Mouse (Mus musculus) brain, adult 2 months (tissue): Measurements from ENCODE around the gene Pcdh18.

Experiments used
- DNase-seq: peaks from one replicate; pipeline ENCODE4 v3.0.0; 2011; ENCODE audit warnings: low read depth, low spot score

Gene Pcdh18

DNA sequence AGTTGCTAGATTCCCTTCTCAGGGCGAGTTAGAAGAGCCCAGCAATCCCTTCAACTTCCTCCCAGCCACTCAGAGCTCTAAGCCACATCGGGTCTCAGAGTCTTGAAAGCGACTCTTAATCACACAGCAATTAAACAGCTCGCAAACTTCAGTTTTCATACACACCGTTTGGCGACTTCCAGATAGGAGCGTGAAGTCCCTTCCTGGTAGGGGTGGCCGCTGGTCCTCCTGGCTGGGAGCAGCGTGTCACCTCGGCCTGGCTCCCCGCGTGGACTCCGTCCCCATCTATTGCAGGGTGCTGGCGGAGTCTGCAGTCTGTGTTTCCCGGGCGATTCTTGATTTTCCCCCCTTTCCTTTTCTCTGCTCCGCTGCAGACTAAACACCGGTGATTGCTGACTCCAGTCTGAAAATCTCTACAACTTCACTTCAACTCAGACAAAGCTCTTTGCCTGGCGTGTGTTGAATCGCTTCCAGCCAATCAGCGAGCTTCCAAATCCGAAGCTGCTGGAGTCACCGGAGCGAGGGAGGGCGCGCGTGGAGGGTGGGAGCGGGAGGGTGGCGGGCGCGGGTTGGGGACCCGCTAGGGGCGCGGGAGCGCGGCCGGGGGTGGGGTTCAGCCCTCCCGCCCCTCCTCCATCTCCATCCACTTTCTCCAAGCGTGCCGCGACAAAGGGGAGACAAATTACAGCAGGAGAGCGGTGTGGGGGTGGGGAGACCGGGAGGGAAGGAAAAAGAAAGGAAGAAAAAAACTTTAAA is at the start of gene Pcdh18:
Gene Pcdh18, minus strand, starts transcription at position 456 of the 756 bp plus-strand sequence.
- peak; percentile 86 for DNase-seq

DNA sequence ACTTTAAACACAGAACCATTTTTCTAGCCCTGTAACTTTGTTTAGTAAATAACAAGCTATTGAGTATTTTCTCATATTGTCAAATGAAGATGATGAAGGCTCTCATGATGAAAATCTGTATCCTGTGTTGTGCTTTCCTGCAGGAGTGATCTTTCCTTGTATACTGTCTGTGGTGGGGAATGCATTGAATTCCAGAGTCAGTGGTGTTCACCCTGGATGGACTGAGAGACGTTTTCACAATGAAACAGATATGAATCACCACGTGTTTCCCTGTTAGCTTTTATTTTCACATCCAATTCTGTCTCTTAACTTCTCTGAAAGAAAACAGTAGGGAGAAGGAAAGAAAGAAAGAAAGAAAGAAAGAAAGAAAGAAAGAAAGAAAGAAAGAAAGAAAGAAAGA is 49.7 kb upstream of the Pcdh18 start:
- no peak for DNase-seq

DNA sequence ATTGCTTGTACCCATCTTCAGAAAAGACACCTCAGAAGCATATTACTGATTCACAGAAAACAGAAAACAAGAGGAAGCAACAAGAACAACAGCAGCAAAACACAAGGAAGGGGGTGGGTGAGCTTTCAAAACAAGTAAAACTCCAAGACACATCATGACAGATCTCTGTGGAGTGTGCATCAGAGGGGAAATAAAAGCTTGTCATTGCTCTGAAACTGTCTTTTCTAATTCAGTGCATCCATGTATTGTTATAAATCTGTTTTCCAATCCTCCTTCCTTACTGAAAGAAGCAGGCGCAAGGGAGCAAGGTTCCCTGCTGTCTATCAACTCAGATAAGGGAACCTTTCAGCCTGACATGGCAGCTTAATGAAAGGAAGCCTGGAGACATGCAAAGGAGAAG is 48.4 kb upstream of the Pcdh18 start:
- no peak for DNase-seq

DNA sequence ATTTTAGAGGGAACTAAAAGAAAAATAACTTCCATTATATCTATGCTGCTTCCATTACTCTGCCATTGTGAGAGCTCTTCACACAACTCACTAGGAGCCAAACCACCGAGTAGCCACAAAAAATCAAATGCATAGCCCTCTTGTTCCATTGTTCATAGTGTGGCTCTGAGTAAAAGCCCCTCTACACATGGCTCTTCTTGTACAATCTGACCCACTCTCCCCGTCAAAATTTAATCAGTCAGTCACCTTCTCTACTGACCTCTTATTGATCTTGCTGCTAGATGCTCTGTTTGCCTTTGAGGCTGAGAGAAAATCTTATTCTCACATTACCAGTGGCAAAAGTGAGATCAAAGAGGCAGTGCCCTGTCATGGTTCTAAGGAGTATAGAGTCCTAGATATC is 31.2 kb upstream of the Pcdh18 start:
- no peak for DNase-seq

DNA sequence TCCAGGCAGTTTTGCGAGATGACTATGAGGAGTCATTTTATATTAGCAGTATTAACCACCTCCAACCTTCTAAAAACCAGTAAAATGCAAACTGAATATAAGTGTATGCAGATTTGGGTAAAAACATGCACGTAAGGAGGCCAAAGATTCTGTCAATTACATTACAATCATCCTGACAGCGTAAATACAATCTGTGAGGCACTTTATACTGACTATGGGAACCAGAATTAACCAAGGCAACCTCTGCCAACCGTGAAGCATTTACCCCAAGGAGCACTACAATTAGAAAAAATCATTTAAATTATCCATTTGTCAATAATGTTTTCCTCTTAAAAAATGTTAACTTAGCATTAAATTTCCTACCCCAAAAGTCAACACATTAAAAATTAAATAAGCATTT is 30.6 kb upstream of the Pcdh18 start:
- DNase-seq, result no peak

DNA sequence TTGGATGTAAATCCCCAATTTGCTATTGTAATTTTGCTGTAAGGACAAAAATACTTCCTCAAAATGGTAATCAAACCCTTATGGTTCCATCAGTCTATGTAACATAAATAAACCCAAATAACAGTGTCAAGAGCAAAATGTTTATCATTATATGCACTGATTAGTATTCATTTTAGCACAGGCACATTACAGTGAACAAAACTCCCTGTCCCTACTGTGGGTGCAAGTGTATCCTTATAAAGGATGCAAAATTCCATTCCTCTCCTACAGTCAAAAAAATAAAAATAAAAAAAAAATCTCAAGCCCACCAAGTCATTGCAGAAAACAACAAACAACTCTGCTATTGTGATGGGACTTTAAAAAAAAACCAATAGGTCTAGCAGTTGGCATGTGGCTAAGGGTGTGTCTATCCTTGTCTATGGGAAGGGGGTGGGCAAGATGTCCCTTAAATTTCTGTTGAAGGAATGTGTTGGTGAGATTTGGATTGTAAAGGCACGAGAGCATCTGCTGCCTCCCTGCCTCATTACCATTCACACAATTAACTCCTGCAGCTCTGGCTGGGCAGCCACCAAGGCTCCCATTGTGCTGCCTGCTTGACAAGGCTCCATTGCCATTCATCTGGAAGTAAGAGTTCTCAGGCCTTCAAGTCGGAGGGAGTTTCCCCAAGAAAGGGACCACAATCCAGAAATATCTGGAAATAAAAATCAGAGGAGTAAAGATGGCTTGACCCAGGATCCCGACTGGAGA is 12.0 kb upstream of the Pcdh18 start:
- no peak for DNase-seq

DNA sequence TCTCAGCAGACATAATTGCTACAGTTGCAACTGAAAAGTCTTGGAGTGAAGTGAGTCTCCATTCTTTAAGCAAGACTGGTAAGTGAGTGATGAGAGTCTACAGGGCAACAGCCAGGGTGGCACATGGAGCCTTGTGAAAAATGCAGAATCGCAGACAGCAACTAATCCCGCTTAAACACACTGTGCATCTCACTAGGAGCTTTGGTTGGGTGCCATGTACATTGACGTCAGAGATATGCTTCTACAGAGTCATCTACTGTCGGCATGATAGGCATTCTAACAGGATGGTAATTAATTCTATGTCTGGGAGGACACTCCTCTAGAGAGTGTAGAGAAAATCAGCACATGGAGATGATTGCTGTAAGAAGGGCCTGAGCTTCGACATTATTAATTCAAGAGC is 5.6 kb upstream of the Pcdh18 start:
- DNase-seq, result no peak

DNA sequence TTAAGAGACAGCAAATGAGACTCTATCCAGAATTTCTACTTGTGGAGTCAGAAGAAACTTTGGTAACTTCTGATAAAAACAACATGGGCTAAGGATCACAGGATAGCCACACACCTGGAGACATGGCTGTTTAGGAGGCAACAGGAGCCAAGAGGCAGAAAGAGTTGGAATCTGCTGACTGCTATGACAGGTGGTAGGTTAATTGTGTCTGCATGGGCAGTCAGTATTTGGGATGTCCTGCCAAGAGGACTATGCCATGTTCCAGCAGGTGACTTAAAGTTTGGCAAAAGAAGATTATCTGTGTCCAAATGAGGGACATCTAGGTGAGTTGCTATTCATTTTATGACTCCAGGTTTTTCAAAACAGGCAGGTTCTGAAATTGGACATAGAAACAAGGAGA is 4.8 kb upstream of the Pcdh18 start:
- DNase-seq, result peak; percentile 23

DNA sequence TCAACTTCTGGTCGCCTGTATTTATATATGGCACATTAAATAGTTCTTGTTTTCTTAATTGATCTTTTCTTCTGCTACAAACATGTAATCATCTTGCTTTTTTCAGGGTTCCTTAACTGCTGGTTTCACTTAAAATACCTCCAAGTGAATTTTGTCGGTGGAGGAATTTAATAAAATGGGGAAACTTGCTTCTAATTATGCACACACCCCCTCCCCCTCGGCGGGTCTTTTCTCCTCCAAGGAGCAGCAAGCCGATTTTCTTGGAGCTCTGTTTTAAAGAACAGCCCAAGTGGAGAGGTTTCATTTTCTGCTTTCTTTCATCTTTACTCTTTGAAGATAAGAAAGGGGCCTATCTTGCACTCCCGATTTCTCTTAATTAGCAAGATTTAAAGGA is 498 bp upstream of the Pcdh18 start:
- peak; percentile 8 for DNase-seq

DNA sequence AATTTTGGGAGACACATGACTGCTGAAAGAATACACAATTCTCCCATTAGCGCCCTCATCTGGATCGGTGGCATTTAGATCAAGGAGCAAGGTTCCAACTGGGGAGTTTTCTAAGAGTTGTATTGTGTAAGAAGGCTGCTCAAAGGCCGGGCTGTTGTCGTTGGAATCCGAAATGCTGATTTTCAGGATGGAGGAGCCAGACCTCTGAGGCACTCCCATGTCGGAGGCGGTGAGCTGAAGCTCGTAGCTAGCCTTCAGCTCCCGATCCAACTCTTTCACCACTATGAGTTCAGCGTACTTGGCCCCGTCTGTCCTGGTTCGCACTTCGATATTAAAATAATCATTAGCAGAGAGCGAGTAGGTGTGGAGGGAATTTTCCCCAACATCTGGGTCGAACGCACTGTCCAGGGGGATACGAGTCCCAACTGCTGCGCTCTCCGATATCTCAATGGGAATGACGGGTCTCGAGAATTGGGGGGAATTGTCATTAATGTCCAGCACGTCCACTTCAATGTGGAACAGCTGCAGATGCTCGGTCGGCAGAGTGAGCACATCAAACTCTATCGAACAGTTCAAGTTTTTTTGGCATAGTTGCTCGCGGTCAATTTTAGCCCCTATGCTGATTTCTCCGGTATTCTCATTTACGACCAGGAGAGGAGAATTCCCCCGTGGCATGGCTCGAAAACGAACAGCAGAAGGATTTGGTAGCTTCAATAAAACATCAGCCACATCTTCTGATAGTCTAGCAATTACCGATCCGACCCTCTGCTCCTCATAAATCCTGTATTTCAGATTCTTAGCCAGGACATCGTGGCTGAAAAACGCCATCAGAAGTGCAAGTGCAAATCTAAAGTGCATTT is 909 bp downstream of the Pcdh18 start:
- peak; percentile 52 for DNase-seq

DNA sequence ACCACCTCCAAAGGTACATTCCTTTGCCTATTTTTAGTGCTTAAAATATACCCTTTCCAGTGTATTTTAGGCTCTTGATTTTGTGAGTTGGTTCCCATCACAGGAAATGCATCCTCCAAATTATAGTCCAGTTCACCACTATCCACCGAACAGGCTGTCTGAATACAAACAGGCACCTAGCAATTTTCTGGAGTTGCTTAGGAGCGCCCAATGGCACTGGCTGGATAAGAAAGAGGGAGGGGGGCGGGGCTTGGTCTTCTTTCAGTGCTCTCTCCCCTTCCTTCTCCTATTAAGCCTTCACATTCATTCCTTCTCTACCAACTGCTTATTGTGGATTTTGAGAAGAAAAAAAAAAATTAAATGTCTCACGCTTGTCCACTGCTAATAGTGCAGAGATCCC is 4.4 kb downstream of the Pcdh18 start:
- DNase-seq, result peak; percentile 44

DNA sequence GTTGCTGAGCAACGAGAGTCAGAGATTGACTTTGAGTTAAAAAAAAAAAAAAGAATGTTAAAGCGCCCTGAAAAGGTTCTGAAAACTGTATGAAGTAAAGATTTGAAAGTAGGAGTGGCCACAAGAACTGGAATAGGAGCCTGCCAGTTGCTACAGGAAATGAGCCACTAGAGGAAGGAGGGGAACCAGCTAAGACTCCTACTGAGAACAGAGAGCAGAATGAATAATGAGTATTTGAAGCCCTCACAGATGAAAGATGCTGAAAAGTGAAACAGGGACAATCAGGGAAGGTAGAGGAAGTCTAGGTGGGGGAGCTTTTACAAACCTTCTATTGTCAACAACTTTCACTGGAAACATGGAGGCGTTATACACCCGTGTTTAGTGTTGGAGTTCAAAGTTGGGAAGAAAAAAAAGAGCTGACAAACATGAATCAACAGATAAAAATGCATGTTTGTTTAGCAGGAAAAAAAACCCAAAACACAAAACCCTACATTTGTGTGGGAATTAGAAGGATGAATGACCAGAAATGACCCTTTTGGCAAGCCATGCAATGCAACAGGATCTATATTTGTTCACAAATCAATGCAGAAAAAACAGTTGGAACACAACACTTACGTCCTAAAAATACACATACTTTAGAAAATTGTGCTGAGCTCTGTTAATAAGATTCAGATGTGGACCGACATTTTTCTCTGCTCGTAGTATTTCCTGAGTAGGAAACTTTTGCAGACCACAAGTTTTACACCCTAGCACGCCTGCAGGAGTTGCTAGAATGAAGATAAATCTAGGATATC is 7.4 kb downstream of the Pcdh18 start:
- peak; percentile 30 for DNase-seq

DNA sequence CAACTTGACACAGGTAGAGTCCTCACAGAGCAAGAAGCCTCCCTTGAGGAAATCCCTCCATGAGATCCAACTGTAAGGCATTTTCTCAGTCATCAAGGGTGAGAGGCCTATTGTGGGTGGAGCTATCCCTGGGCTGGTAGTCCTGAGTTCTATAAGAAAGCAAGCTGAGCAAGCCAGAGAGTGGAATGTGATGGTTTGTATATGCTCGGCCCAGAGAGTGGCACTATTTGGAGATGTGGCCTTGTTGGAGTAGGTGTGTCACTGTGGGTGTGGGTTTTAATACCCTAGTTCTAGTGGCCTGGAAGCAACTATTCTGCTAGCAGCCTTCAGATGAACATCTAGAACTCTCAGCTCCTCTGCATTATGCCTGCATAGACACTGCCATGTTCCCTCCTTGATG is 9.1 kb downstream of the Pcdh18 start:
- DNase-seq, result no peak

DNA sequence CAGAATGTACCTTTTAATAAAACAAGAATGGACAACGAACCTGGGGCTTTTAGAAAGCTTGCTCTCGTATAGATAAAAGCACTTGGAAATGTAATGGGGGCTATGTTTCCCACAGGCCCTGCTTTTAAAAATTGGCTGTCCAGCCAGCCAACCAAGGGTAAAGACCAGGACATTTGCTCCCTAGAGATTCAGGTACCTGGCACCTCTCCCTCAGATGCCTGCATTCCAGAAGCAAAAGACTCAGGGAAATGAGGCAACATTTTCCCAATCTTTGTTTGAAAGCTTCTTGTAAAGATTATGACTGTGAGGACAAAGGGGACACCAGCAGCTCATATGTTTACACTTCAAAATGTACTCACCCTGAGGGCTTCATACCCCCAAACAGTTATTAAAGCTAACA is 18.1 kb downstream of the Pcdh18 start:
- DNase-seq, result no peak

DNA sequence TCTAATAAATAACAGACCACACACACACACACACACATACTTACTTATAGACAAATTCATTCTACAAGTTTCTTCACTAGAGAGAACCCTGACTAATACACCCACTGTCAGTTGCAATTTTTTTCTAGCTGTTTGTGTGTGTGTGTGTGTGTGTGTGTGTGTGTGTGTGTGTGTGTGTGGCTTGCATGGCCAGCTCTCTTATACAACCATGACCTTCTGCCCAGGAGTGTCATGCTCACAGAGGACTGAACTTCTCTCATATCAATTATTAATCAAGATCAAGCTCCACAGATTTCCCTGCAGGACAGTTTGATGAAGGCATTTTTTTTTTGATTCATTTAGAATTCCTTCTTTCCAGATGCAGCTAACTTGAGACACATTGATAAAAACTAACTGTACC is 18.6 kb downstream of the Pcdh18 start:
- no peak for DNase-seq

DNA sequence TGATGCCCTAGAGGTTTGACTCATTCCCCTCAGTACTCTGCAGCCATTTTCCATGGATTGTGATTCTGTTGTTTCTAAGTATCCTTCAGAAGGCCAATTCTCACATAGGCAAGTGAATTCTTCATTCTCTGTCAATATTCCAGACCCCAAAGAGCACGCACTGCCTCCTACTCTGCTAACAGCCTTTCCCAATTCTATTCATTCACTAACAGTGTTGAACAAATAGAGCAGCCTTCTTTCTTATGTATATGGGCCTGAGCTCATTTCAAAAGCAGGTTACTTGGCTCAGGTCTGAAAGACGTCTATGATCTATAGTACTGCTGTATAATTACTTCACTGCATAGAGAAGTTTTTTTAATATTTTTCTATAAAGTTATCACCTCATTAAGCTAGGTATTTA is 50.6 kb downstream of the Pcdh18 start:
- DNase-seq, result no peak

DNA sequence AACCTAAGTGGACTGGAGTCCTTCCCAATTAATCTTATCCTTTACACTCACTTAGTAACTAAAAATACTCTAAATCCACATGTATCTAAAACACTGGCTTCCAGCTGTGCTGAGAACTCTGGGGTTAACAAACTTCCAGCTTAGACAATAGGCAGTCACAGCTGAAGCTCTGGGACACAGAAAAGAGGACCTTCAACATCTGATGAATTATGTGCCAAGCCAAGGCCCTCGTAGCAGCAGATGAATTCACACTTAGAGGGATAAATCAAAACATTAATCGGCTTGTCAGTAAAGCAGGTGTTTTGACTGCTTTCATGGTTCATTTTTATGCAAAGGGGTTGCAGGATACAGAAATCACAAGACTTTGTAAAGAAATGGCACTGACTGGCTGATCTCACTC is 57.2 kb downstream of the Pcdh18 start:
- DNase-seq, result no peak
